Mouse (Mus musculus) embryonic fibroblast, embryonic 13.5 days (primary cell): Measurements from ENCODE around the gene Mtap.

ENCODE experiments used
- CTCF ChIP-seq: IDR thresholded peaks from 2 replicates; pipeline ENCODE4 v1.5.1; 2011; ENCODE audit warnings: mild to moderate bottlenecking, control low read depth, low read length, moderate library complexity, borderline replicate concordance; ENCODE audit not compliant: insufficient read depth
- POLR2A ChIP-seq: IDR thresholded peaks from 2 replicates; pipeline ENCODE4 v1.6.1; 2011; ENCODE audit warnings: low read depth, mild to moderate bottlenecking, control low read depth, low read length, moderate library complexity

- TF ChIP-seq CTCF (no peak), POLR2A (no peak)
Observed at GRCm38 (mm10) chr4:89092153-89092552, 44.8 kb upstream of the Mtap start.
